Mouse (Mus musculus) liver, embryonic 16.5 days (tissue): ENCODE data around the gene Faap20. TPM values are rescaled to one million over a fixed set of nuclear protein-coding genes. Genes with fewer than 3 reads are reported as not detected.

Experiments
- ATAC-seq: fragments of 200-750 bp; cut with Nextera tagmentation; 2 replicates; pipeline ENCODE4 v1.8.0; 2017; ENCODE audit warnings: low read depth, mild to moderate bottlenecking, moderate number of reproducible peaks, moderate library complexity
- H3K27ac ChIP-seq: fragments of 300-500 bp; sonication (generic); 2 replicates; pipeline ENCODE4 v1.5.1; 2014; ENCODE audit warnings: mild to moderate bottlenecking, low read length
- H3K27me3 ChIP-seq: fragments of 300-500 bp; sonication (generic); 2 replicates; pipeline ENCODE4 v1.6.1; 2014; ENCODE audit warnings: low read depth, low read length, mixed read lengths; ENCODE audit not compliant: control insufficient read depth, insufficient read depth
- H3K36me3 ChIP-seq: fragments of 300-500 bp; sonication (generic); 2 replicates; pipeline ENCODE4 v1.6.1; 2014; ENCODE audit warnings: mild to moderate bottlenecking; ENCODE audit not compliant: control insufficient read depth, insufficient read depth
- H3K4me1 ChIP-seq: fragments of 300-500 bp; sonication (generic); 2 replicates; pipeline ENCODE4 v1.6.1; 2014; ENCODE audit warnings: low read depth, low read length, mixed read lengths; ENCODE audit not compliant: control insufficient read depth
- H3K4me2 ChIP-seq: fragments of 300-500 bp; sonication (generic); 2 replicates; pipeline ENCODE4 v1.6.1; 2014; ENCODE audit warnings: low read depth, low read length, mixed read lengths
- H3K4me3 ChIP-seq: fragments of 300-500 bp; sonication (generic); 2 replicates; pipeline ENCODE4 v1.5.1; 2014; ENCODE audit warnings: low read depth, mild to moderate bottlenecking, low read length
- H3K9ac ChIP-seq: fragments of 300-500 bp; sonication (generic); 2 replicates; pipeline ENCODE4 v1.6.1; 2014; ENCODE audit warnings: low read depth, low read length
- H3K9me3 ChIP-seq: fragments of 300-500 bp; sonication (generic); replicated peaks from 2 replicates; pipeline ENCODE4 v1.6.1; 2016; ENCODE audit warnings: low read length; ENCODE audit not compliant: control insufficient read depth
- WGBS: fragments of 180-500 bp; shearing (Covaris S2); extraction: QIAGEN DNeasy Blood & Tissue Kit; methylation state at CpG from one replicate; pipeline ENCODE4 v1.1.7; 2014; ENCODE audit not compliant: insufficient replicate concordance; 5-methylcytosine and 5-hydroxymethylcytosine counted together
- polyA plus RNA-seq: library from polyadenylated mRNA; unstranded; fragments of >200 nt; fragmentation: Nextera tagmentation; extraction: Ambion mirVana; gene quantifications from 2 replicates; pipeline ENCODE4 v1.2.1, GENCODE M21; 2015

The Faap20 gene
- polyA plus RNA-seq, 1 experiment from 2014 or later: 17.1 TPM

DNA sequence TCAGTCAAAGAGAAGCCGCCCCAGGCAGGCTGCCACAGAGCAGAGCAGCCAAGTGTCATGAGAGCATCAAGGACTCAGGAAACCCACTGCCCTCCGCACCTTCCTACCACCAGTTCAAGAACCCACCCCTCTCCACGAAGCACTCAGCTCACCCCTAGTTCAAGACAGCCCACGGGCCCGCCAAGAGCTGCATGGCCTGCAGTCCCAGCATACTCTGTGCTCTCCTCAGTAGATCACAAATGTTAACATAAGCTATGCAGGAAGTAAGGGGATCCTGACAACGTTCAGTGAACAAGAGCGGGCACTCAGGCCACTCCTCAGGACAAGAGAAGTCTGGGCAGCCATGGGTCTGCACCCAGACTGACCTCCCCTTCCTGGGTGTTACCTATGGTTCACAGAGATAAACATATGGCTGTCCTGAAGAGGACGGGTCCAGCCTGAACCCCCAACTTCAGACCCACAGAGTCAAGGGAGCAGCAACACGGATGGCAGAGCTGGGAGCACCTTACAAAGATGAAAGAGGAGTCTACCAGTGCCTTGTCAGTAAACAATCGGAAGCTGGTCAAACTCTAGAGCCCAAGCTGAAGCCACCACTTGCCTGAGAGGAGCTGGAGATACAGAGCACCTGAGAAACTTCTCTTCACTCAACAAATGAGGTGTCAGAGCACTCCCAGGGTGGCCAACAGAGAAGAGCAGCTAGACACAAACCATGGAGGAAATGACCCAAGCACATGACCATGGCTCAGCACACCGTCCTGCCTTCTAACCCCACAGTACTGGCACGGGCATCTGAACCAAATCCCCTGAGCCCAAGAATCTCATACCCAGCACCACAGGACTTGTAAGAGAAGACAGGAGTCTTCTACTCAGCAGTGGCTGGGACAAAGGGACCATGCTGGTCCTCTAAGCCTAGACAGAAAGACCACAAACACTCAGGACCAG lies 30.1 kb upstream of the Faap20 start:
- peaks cover 66% of the 10 kb centered on the region for H3K4me1 ChIP-seq
- H3K27me3 ChIP-seq: peaks cover 20% of the 10 kb centered on the region
- ATAC-seq: no peak
- H3K4me2 ChIP-seq: peak overlapping the region; percentile 75
- WGBS: 32% methylated on average over 12 of the region's 12 CpGs
- no peak overlapping the region for H3K27ac ChIP-seq
- H3K36me3 ChIP-seq: no peaks in the 10 kb centered on the region
- H3K9me3 ChIP-seq: no peaks in the 10 kb centered on the region
- H3K9ac ChIP-seq: no peak overlapping the region
- peak overlapping the region; percentile 68 for H3K4me3 ChIP-seq

DNA sequence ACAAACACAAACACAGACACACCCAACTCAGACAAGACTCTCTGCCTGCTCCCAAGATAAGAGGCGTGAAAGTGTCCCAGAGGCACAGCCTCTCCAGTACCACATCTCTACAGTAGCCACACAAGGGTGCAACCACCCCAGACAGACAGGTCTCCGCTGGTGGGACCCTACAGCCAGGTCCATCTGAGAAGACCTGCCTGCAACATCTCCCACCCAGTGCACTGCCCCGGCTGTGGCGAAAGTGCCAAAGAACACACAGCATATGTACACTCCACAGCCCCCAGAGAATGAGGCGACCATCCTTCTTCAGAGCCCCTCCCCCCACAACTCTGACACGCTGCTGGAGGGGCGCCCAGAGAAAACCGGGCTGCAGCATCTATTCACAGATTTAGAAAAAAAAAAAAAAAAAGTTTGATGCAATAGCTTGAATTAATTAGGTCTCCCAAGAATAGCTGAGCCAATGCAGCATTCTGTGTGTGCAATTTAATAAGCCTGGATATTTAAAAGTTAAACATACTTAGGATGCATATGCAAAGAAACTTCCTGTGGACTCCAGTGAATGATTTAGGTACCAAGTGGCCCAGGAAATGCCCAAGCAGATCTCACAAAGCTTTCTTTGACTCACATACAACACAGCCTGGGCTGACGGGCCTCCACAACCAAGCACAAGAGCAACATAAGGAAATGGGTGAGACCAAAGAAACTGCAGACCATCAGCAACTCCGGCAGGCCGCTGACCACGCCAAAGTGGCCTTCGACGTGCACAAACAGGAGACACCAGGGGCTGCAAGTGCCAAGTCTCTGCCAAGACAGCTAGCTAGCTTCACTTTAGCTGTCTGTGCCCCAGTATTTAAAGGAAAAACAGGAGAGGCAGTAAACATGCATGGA lies 29.1 kb upstream of the Faap20 start:
- H3K27me3 ChIP-seq: peaks cover 20% of the 10 kb centered on the region
- H3K4me2 ChIP-seq: peak overlapping the region; percentile 75
- ATAC-seq: no peak
- H3K4me1 ChIP-seq: peaks cover 58% of the 10 kb centered on the region
- 23% methylated on average over 14 of the region's 14 CpGs for WGBS
- H3K9me3 ChIP-seq: no peaks in the 10 kb centered on the region
- H3K27ac ChIP-seq: no peak overlapping the region
- peak overlapping the region; percentile 69 for H3K9ac ChIP-seq
- no peaks in the 10 kb centered on the region for H3K36me3 ChIP-seq
- peak overlapping the region; percentile 68 for H3K4me3 ChIP-seq

DNA sequence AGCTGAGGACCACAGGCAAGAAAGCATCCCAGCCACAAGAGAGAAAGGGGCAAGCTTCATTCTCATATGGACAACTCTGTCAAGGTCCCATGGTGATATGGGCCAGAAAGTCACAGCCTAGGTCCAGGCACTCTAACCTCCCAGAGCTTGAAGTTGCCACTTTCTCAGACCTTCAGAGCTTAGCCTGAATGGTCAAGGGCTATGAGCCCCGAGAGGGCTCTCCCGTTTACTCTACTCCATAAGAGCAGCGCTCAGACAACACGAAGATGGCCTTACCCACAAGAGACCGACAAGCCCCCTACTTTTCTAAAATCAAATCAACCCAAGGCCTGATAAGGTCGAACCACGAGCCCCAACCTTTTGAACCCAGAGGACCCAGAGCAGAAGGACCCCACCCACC lies 28.5 kb upstream of the Faap20 start:
- Histone ChIP-seq H3K4me3 (peak overlapping the region; percentile 68), H3K9ac (peak overlapping the region; percentile 69), H3K4me2 (peak overlapping the region; percentile 75), H3K9me3 (no peaks in the 10 kb centered on the region), H3K27me3 (peaks cover 20% of the 10 kb centered on the region), H3K4me1 (peaks cover 51% of the 10 kb centered on the region), H3K27ac (no peak overlapping the region), H3K36me3 (no peaks in the 10 kb centered on the region)
- 10% methylated on average over 7 of the region's 7 CpGs for WGBS
- ATAC-seq: no peak

DNA sequence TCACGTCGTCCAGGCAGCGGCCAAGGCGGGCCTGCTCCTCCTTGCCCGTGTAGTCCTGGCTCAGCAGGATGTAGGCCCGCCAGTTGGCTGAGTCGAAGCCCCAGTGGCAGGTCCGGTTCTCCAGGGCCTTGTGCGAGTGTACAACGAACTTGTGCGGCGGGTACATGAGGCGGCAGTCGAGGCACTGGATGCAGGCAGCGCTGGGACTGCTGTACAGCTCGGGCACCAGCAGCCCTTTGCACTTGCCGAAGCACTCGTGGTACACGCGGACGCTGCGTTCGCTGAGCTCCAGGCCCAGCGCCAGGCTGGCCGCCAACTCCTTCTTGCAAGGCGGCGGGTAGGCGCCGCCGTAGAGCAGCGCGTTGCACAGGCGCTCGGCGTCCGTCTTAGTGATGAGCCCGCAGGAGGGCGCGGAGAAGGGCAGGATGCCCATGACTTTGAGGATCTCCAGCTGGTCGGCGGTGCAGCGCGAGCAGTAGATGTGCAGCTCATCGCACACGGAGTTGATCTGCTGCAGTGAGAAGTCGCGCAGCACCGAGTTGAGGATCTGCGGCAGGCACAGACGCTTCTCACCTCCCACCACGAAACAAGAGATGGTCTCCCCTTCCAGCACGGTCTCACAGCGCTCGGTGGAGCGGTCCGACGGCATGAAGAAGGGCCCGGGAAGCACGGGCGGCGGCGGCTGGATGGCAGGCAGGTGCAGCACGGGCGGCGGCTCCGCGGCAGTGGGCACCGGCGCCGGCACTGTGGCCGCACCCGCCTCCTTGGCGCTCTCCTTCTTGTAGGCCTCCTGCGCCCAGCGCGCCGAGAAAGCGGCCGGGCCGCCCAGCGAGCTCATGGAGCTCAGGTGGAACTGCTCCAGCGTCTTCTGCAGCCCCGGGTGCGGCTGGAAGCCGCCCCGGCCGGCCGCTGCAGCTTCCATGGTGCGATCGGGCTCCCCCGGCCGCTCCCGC lies 27.7 kb upstream of the Faap20 start:
- peak overlapping the region; percentile 68 for H3K4me3 ChIP-seq
- no peak overlapping the region for H3K27ac ChIP-seq
- under 1% methylated on average over 83 of the region's 93 CpGs for WGBS
- no peaks in the 10 kb centered on the region for H3K9me3 ChIP-seq
- peak overlapping the region; percentile 75 for H3K4me2 ChIP-seq
- peaks cover 20% of the 10 kb centered on the region for H3K27me3 ChIP-seq
- no peak for ATAC-seq
- H3K36me3 ChIP-seq: no peaks in the 10 kb centered on the region
- peak overlapping the region; percentile 69 for H3K9ac ChIP-seq
- H3K4me1 ChIP-seq: peaks cover 43% of the 10 kb centered on the region

DNA sequence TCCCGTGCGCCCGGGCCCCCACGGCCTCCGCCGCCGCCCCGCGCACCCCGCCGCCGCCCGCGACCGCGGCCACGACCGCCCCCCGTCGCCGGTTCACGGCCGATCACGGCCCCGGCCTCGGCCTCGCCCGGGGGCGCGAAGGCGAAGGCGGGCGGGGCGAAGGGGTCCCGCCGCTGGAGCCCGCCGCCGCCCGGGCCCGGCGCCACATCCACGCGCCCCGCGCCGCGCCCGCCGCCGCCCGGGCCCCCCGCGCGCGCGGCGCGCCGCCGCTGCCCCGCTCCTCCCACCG lies 27.1 kb upstream of the Faap20 start, which contains the start of gene Ski:
Gene Ski, minus strand, starts transcription at position 41 of the 289 bp plus-strand sequence.
- Histone ChIP-seq H3K27me3 (peaks cover 20% of the 10 kb centered on the region), H3K4me3 (peak within 1 kb of the TSS; percentile 68), H3K36me3 (no peaks in the 10 kb centered on the region), H3K4me2 (peak within 1 kb of the TSS; percentile 75), H3K9ac (peak within 1 kb of the TSS; percentile 78), H3K9me3 (no peaks in the 10 kb centered on the region), H3K27ac (peak within 1 kb of the TSS; percentile 83), H3K4me1 (peaks cover 41% of the 10 kb centered on the region)
- no peak for ATAC-seq
- under 1% methylated on average over 44 of the region's 63 CpGs for WGBS

DNA sequence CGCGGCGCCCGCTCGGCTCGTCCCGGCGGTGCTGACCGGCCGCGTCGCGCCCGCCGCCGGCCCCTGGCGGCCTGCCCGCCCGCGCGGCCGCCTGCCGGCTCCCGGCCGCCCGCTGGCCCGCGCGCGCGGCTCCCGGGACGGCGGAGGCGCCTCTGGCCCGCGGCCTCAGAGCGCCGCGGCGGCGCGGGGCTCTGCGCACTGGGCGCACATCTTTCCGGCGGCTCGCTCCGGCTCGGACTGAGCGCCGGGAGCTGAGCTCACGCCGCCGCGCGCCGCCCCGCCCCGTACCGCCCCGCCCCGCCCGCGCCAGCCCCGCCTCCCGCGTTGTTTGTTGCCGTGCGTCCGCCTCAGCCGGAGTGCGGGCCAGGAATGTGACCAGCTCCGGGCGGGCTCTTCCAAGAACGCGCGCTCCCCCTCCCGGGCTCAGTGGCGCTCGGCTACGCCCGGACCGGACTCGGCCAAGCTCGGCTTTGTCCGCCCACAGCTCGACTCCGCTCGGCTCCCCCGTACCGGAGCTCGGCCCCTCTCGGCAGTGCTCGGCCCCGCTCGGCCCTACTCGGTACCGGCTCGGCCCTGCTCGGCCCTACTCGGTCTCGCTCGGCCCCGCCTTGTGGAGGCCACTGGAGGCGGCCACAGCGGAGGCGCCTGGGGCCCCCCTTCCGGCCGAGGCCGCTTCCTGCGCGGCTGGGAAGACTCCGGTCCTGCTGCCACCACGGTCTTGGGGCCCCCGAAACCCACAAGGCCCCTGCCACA lies 26.6 kb upstream of the Faap20 start:
- H3K36me3 ChIP-seq: no peaks in the 10 kb centered on the region
- peak overlapping the region; percentile 78 for H3K9ac ChIP-seq
- H3K27ac ChIP-seq: peak overlapping the region; percentile 83
- ATAC-seq: peak; percentile 95
- no peaks in the 10 kb centered on the region for H3K9me3 ChIP-seq
- H3K4me2 ChIP-seq: peak overlapping the region; percentile 73
- H3K4me1 ChIP-seq: peaks cover 38% of the 10 kb centered on the region
- H3K4me3 ChIP-seq: peak overlapping the region; percentile 68
- H3K27me3 ChIP-seq: peaks cover 20% of the 10 kb centered on the region
- WGBS: 0% methylated on average over 96 of the region's 116 CpGs

DNA sequence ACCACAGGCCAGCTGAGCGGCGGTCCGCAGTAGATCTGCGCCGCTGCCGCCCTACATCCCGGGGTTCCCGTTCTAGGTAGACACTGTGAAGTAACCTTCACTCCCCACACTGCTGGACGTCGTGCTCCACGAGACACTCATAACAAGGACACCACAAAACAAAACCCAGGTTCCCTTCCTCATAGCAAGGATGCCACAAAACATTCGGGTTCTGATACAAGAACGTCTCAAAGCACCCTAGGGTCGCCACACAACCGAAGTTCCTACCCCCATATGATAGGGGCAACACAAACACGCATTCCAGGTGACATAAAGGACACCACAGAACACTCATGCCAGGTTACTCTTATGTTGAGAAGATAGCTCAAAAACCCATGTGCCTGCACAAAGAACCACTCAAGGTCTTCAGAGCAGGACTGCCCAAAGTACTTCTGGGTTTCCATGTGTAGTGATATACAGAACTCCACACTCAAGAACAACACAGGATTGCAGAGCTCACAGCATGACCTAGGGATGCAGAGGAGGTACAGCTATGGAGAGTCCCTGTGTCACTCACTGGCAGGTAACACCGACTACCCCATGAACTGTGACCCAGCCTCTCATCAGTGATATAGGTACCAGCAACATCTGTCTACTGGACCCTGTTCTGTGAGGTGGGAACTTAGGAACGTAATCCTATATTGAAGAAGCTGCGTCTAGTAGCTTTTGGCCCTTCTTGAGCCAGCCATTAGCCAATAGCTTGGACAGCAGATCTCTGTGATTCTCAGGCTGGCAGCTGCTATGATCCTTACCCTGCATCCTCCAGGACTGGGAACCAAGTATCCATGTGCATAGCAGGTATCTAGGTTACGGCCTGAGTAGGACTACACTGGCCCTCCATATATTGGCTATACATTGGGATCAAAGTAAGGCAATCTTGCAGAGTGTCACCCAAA lies 25.7 kb upstream of the Faap20 start:
- no peaks in the 10 kb centered on the region for H3K36me3 ChIP-seq
- WGBS: 23% methylated on average over 20 of the region's 20 CpGs
- H3K4me3 ChIP-seq: peak overlapping the region; percentile 68
- peak overlapping the region; percentile 73 for H3K4me2 ChIP-seq
- H3K9me3 ChIP-seq: no peaks in the 10 kb centered on the region
- H3K9ac ChIP-seq: peak overlapping the region; percentile 78
- peak overlapping the region; percentile 83 for H3K27ac ChIP-seq
- H3K27me3 ChIP-seq: peaks cover 20% of the 10 kb centered on the region
- H3K4me1 ChIP-seq: peaks cover 29% of the 10 kb centered on the region
- no peak for ATAC-seq
